Mouse (Mus musculus): ENCODE results near the gene Smok3c.

GRCm38 (mm10) chr5:138080456-138080855 is 27.5 kb downstream of the Smok3c start:
- TF ChIP-seq CTCF (IDR thresholded peaks at IDR 0.05; ENCODE audit: extremely low read depth, insufficient read depth, low read length) (no peak), POLR2A (IDR thresholded peaks at IDR 0.05; ENCODE audit: extremely low read depth, insufficient read depth, low read length) (no peak)
